Mouse (Mus musculus): ENCODE data around the gene Strip1. TPM values are rescaled to one million over a fixed set of nuclear protein-coding genes. Genes with fewer than 3 reads are reported as not detected.
A peak's percentile ranks its signal among the peaks of the same experiment; 100 is the strongest.

Gene Strip1
- total RNA-seq, 2 experiments from 2014 or later, result 79.0 to 85.0 TPM

- DNase-seq (ENCODE audit: extremely low spot score in 1 of 2, low spot score in 2 of 2), result peak in 1 of 2 experiments; percentile 18
- intact Hi-C loops (cut with DNase I), result no loop called here
These were observed 33.7 kb downstream of the Strip1 start for GRCm38 (mm10) chr3:107597586-107598389.

GRCm38 (mm10) chr3:107597134-107597533, 34.4 kb downstream of the Strip1 start:
- intact Hi-C loops (cut with DNase I), result no loop called here
- no peak for DNase-seq (ENCODE audit: extremely low spot score in 1 of 2, low spot score in 2 of 2)

- no peak for DNase-seq (ENCODE audit: extremely low spot score in 1 of 2, low spot score in 2 of 2)
- intact Hi-C loops (cut with DNase I), result no loop called here
These were observed 34.9 kb downstream of the Strip1 start for GRCm38 (mm10) chr3:107596559-107596958.

GRCm38 (mm10) chr3:107595938-107596461, 35.5 kb downstream of the Strip1 start:
- intact Hi-C loops (cut with DNase I), result no loop called here

GRCm38 (mm10) chr3:107595264-107595937, 36.1 kb downstream of the Strip1 start:
- DNase-seq (ENCODE audit: extremely low spot score in 1 of 2, low spot score in 2 of 2), result no peak
- intact Hi-C loops (cut with DNase I), result no loop called here

More at GRCm38 (mm10) chr3:107595938-107596461, 35.5 kb downstream of the Strip1 start:
- no peak for DNase-seq (ENCODE audit: extremely low spot score in 1 of 2, low spot score in 2 of 2)

GRCm38 (mm10) chr3:107594662-107595263, 36.7 kb downstream of the Strip1 start, which contains the start of gene Alx3:
Alx3 (plus strand) TSS chr3:107595031.
- intact Hi-C loops (cut with DNase I), result no loop called here
- DNase-seq (ENCODE audit: extremely low spot score in 1 of 2, low spot score in 2 of 2), result peak in 1 of 2 experiments; percentile 58

GRCm38 (mm10) chr3:107593632-107594031, 37.9 kb downstream of the Strip1 start:
- DNase-seq (ENCODE audit: extremely low spot score in 1 of 2, low spot score in 2 of 2), result no peak
- intact Hi-C loops (cut with DNase I), result no loop called here

- intact Hi-C loops (cut with DNase I), result no loop called here
- no peak for DNase-seq (ENCODE audit: extremely low spot score in 1 of 2, low spot score in 2 of 2)
These were observed 39.9 kb downstream of the Strip1 start for GRCm38 (mm10) chr3:107591612-107592011.

- intact Hi-C loops (cut with DNase I), result no loop called here
- peak in 1 of 2 experiments; percentile 59 for DNase-seq (ENCODE audit: extremely low spot score in 1 of 2, low spot score in 2 of 2)
These were observed 45.0 kb downstream of the Strip1 start for GRCm38 (mm10) chr3:107586504-107586903.

- DNase-seq (ENCODE audit: extremely low spot score in 1 of 2, low spot score in 2 of 2), result no peak
- intact Hi-C loops (cut with DNase I), result no loop called here
These were observed 47.6 kb downstream of the Strip1 start for GRCm38 (mm10) chr3:107583893-107584292.

GRCm38 (mm10) chr3:107582875-107583767, 48.4 kb downstream of the Strip1 start:
- intact Hi-C loops (cut with DNase I), result no loop called here
- peak in 1 of 2 experiments; percentile 55 for DNase-seq (ENCODE audit: extremely low spot score in 1 of 2, low spot score in 2 of 2)

GRCm38 (mm10) chr3:107582130-107582874, 49.2 kb downstream of the Strip1 start:
- no peak for DNase-seq (ENCODE audit: extremely low spot score in 1 of 2, low spot score in 2 of 2)
- intact Hi-C loops (cut with DNase I), result no loop called here

GRCm38 (mm10) chr3:107581103-107582010, 50.1 kb downstream of the Strip1 start:
- intact Hi-C loops (cut with DNase I), result no loop called here
- peak in 1 of 2 experiments; percentile 25 for DNase-seq (ENCODE audit: extremely low spot score in 1 of 2, low spot score in 2 of 2)

GRCm38 (mm10) chr3:107579466-107579865, 52.0 kb downstream of the Strip1 start:
- intact Hi-C loops (cut with DNase I), result loop anchor here (5.0 kb wide), 2 partner anchors 82 to 97 kb away; no protein-coding TSS in a partner anchor

GRCm38 (mm10) chr3:107577810-107578390, 53.6 kb downstream of the Strip1 start:
- intact Hi-C loops (cut with DNase I), result loop anchor here (5.0 kb wide), 2 partner anchors 81 to 96 kb away; no protein-coding TSS in a partner anchor
- no peak for DNase-seq (ENCODE audit: extremely low spot score in 1 of 2, low spot score in 2 of 2)

More at GRCm38 (mm10) chr3:107579466-107579865, 52.0 kb downstream of the Strip1 start:
- DNase-seq (ENCODE audit: extremely low spot score in 1 of 2, low spot score in 2 of 2), result peak; percentile 44 to 67

- intact Hi-C loops (cut with DNase I), result loop anchor here (5.0 kb wide), 2 partner anchors 80 to 95 kb away; no protein-coding TSS in a partner anchor
- no peak for DNase-seq (ENCODE audit: extremely low spot score in 1 of 2, low spot score in 2 of 2)
These were observed 54.7 kb downstream of the Strip1 start for GRCm38 (mm10) chr3:107576807-107577206.
